8 mouse cellular contexts compared by ENCODE assay signal in genomic region chr10:62422255-62422654, GRCm38 (mm10). TPM values are rescaled to one million over a fixed set of nuclear protein-coding genes. Genes with fewer than 3 reads are reported as not detected.
DNase-seq lines count a peak whose midpoint lies in the region; ATAC-seq and TF ChIP-seq lines count a peak whose summit lies in the region.

Hkdc1 (minus strand) TSS chr10:62422491.

- 30% methylated on average over 15 of the region's 15 CpGs for WGBS in intestine, embryonic 15.5 days
- 23% methylated on average over 15 of the region's 15 CpGs for WGBS in limb, embryonic 14.5 days

- peak within 1 kb of the TSS; percentile 54 for H3K27ac ChIP-seq in intestine, embryonic 15.5 days
- peak within 1 kb of the TSS; percentile 22; the same call in 1 of the 2 replicates for H3K27ac ChIP-seq in limb, embryonic 14.5 days (replicated peaks; ENCODE audit: low read depth, low read length)

- peaks cover 21% of the 10 kb centered on the region for H3K4me1 ChIP-seq in intestine, embryonic 15.5 days (replicated peaks)
- peaks cover 13% of the 10 kb centered on the region for H3K4me1 ChIP-seq in limb, embryonic 14.5 days (ENCODE audit: control insufficient read depth, insufficient read depth, low read length)

- TF ChIP-seq POLR2A in limb, embryonic 14.5 days (IDR thresholded peaks at IDR 0.05; ENCODE audit: borderline replicate concordance, extremely low read depth, insufficient read depth, insufficient read length) = no peak

- peak within 1 kb of the TSS; percentile 38 for H3K4me2 ChIP-seq in intestine, embryonic 15.5 days (replicated peaks)
- H3K4me2 ChIP-seq in limb, embryonic 14.5 days (replicated peaks; ENCODE audit: low read depth, low read length, severe bottlenecking) = peak within 1 kb of the TSS; percentile 35; the same call in 1 of the 2 replicates

- no peak for DNase-seq in frontal cortex, adult 2 months (ENCODE audit: extremely low spot score in 1 of 2, low spot score in 1 of 2)
- no peak for DNase-seq in frontal cortex, postnatal 14 days (ENCODE audit: low spot score in 2 of 2)
- peak; percentile 20 for DNase-seq in limb, embryonic 14.5 days (ENCODE audit: low spot score)
- peak; percentile 42 to 77 for DNase-seq in lung, postnatal 4 days
- no peak for DNase-seq in adrenal gland, postnatal 14 days
- no peak for DNase-seq in c-Kit-positive CD71-positive TER-119-positive erythroid progenitor cells, embryonic 14.5 days (ENCODE audit: low spot score)
- no peak for DNase-seq in cerebellum, adult 9-10 months

- H3K27me3 ChIP-seq in intestine, embryonic 15.5 days (replicated peaks) = no peaks in the 10 kb centered on the region
- no peaks in the 10 kb centered on the region for H3K27me3 ChIP-seq in limb, embryonic 14.5 days (ENCODE audit: control insufficient read depth, insufficient read depth, low read length)

- no peaks in the 10 kb centered on the region for H3K9me3 ChIP-seq in intestine, embryonic 15.5 days
- no peaks in the 10 kb centered on the region for H3K9me3 ChIP-seq in limb, embryonic 14.5 days (ENCODE audit: control insufficient read depth, low read length)

- no peaks in the 10 kb centered on the region for H3K36me3 ChIP-seq in intestine, embryonic 15.5 days
- no peaks in the 10 kb centered on the region for H3K36me3 ChIP-seq in limb, embryonic 14.5 days (ENCODE audit: control insufficient read depth, insufficient read depth, low read length)

- peak; percentile 71 for ATAC-seq in intestine, embryonic 15.5 days
- peak; percentile 62 for ATAC-seq in limb, embryonic 14.5 days (ENCODE audit: low FRiP score, low read depth)

- peak within 1 kb of the TSS; percentile 13; the same call in 1 of the 2 replicates for H3K9ac ChIP-seq in intestine, embryonic 15.5 days
- 0 out of 2 replicates have a peak within 1 kb of the TSS, but pooled peaks have one; percentile 21 for H3K9ac ChIP-seq in limb, embryonic 14.5 days (ENCODE audit: low read depth, low read length, severe bottlenecking)

- H3K4me3 ChIP-seq in intestine, embryonic 15.5 days (replicated peaks) = peak within 1 kb of the TSS; percentile 24
- H3K4me3 ChIP-seq in limb, embryonic 14.5 days (replicated peaks; ENCODE audit: low read length) = no peak within 1 kb of the TSS

RNA-seq across cellular contexts. Expression of gene Hkdc1, which starts in this region (rescaled TPM):
- 14.2 and 16.0 TPM in 2 replicates for polyA plus RNA-seq in frontal cortex, adult 2 months (2012; rRNA removed)
- 28.5 and 35.1 TPM in 2 replicates for polyA plus RNA-seq in intestine, embryonic 15.5 days (2015; fragmentation: Nextera tagmentation; extraction: Ambion mirVana)
- 2.3 and 3.3 TPM in 2 replicates for polyA plus RNA-seq in limb, embryonic 14.5 days (2012; rRNA removed)
- 1.1 and 2.4 TPM in 2 replicates for polyA plus RNA-seq in limb, embryonic 14.5 days (2014; fragmentation: Nextera tagmentation; extraction: Ambion mirVana)
- not detected in 2 replicates for total RNA-seq in adrenal gland, postnatal 14 days (2021)

Comparison
In these comparisons a context has a peak if more than half of its experiments do, and no peak if none do; other contexts are left out.
1. DNase-seq: peak in limb, embryonic 14.5 days (single experiment) and lung, postnatal 4 days (2 of 2); none in frontal cortex, adult 2 months (0 of 2), frontal cortex, postnatal 14 days (0 of 2), adrenal gland, postnatal 14 days (single experiment), c-Kit-positive CD71-positive TER-119-positive erythroid progenitor cells, embryonic 14.5 days (single experiment) and cerebellum, adult 9-10 months (single experiment).